Mouse (Mus musculus): Measurements from ENCODE around the gene Fbxo7. TPM values are rescaled to one million over a fixed set of nuclear protein-coding genes. Genes with fewer than 3 reads are reported as not detected.
A peak's percentile ranks its signal among the peaks of the same experiment; 100 is the strongest.

The Fbxo7 gene
- total and polyA plus RNA-seq, 3 experiments, result 16.9 to 65.0 (median 44.6) TPM

GRCm38 (mm10) chr10:86093109-86094035 is 71.6 kb downstream of the Fbxo7 start:
- H3K4me3 ChIP-seq (ENCODE audit: low read depth, low read length), result no peak overlapping the region
- no peaks in the 10 kb centered on the region for H3K9me3 ChIP-seq (replicated peaks)
- DNase-seq (ENCODE audit: low spot score) (no peak), ATAC-seq (ENCODE audit: extremely low read depth, insufficient number of reproducible peaks, low FRiP score, poor library complexity, severe bottlenecking) (peak; percentile 54)
- H3K36me3 ChIP-seq (replicated peaks), result no peaks in the 10 kb centered on the region
- TF ChIP-seq TAL1 (conservative IDR thresholded peaks at IDR 0.05; ENCODE audit: low read depth, low read length) (peak; percentile 56), POLR2AphosphoS5 (IDR thresholded peaks at IDR 0.05; ENCODE audit: insufficient replicate concordance, low read depth, low read length) (no peak)
- peaks cover 42% of the 10 kb centered on the region for H3K4me1 ChIP-seq (ENCODE audit: insufficient read depth, low read depth, low read length)
- H3K27me3 ChIP-seq (ENCODE audit: insufficient read depth, low read length), result peaks cover 14% of the 10 kb centered on the region

- Histone ChIP-seq H3K36me3 (replicated peaks) (no peaks in the 10 kb centered on the region), H3K4me3 (ENCODE audit: low read depth, low read length) (no peak overlapping the region), H3K9me3 (replicated peaks) (no peaks in the 10 kb centered on the region), H3K4me1 (ENCODE audit: insufficient read depth, low read depth, low read length) (peaks cover 17% of the 10 kb centered on the region), H3K27me3 (ENCODE audit: insufficient read depth, low read length) (peaks cover 9% of the 10 kb centered on the region)
- DNase-seq (ENCODE audit: low spot score) (no peak), ATAC-seq (ENCODE audit: extremely low read depth, insufficient number of reproducible peaks, low FRiP score, poor library complexity, severe bottlenecking) (no peak)
- TF ChIP-seq TAL1 (conservative IDR thresholded peaks at IDR 0.05; ENCODE audit: low read depth, low read length) (no peak), POLR2AphosphoS5 (IDR thresholded peaks at IDR 0.05; ENCODE audit: insufficient replicate concordance, low read depth, low read length) (no peak), GATA2 (IDR thresholded peaks at IDR 0.05; ENCODE audit: borderline replicate concordance, low read depth, low read length) (no peak), CTCF (IDR thresholded peaks at IDR 0.05; ENCODE audit: low read depth, low read length) (no peak), GATA1 (IDR thresholded peaks at IDR 0.05; ENCODE audit: borderline replicate concordance, low read length) (no peak)
These were observed 76.6 kb downstream of the Fbxo7 start for GRCm38 (mm10) chr10:86098363-86098762.

- no peak for ATAC-seq (ENCODE audit: extremely low read depth, insufficient number of reproducible peaks, low FRiP score, poor library complexity, severe bottlenecking)
- TF ChIP-seq CTCF (IDR thresholded peaks at IDR 0.05; ENCODE audit: low read depth, low read length) (no peak), GATA2 (IDR thresholded peaks at IDR 0.05; ENCODE audit: borderline replicate concordance, low read depth, low read length) (no peak), TAL1 (conservative IDR thresholded peaks at IDR 0.05; ENCODE audit: low read depth, low read length) (no peak), POLR2AphosphoS5 (IDR thresholded peaks at IDR 0.05; ENCODE audit: insufficient replicate concordance, low read depth, low read length) (no peak), GATA1 (IDR thresholded peaks at IDR 0.05; ENCODE audit: borderline replicate concordance, low read length) (no peak)
These were observed 78.6 kb downstream of the Fbxo7 start for GRCm38 (mm10) chr10:86100281-86100851.

More at GRCm38 (mm10) chr10:86100281-86100851, 78.6 kb downstream of the Fbxo7 start:
- DNase-seq (ENCODE audit: low spot score), result no peak
- Histone ChIP-seq H3K9me3 (replicated peaks) (no peaks in the 10 kb centered on the region), H3K4me3 (ENCODE audit: low read depth, low read length) (no peak overlapping the region), H3K27me3 (ENCODE audit: insufficient read depth, low read length) (peaks cover 7% of the 10 kb centered on the region), H3K4me1 (ENCODE audit: insufficient read depth, low read depth, low read length) (peaks cover 7% of the 10 kb centered on the region), H3K36me3 (replicated peaks) (no peaks in the 10 kb centered on the region)

Other genes starting within 250 kb of the Fbxo7 start
- gene Pwp1, start 192.5 kb upstream of the Fbxo7 start, total RNA-seq (2014; fragmentation: Nextera tagmentation), result 60.8 and 70.4 TPM in 2 replicates
- 49.0 and 56.3 TPM in 2 replicates for gene Pwp1, start 192.5 kb upstream of the Fbxo7 start, total RNA-seq (2017)
- gene Pwp1, start 192.5 kb upstream of the Fbxo7 start, polyA plus RNA-seq (2012), result 22.7 and 26.4 TPM in 2 replicates
- 39.1 and 41.2 TPM in 2 replicates for gene Prdm4, start 104.8 kb upstream of the Fbxo7 start, total RNA-seq (2014; fragmentation: Nextera tagmentation)
- gene Prdm4, start 104.8 kb upstream of the Fbxo7 start, total RNA-seq (2017), result 32.6 and 42.3 TPM in 2 replicates
- 10.4 and 14.3 TPM in 2 replicates for gene Prdm4, start 104.8 kb upstream of the Fbxo7 start, polyA plus RNA-seq (2012)
- gene Ascl4, start 94.3 kb upstream of the Fbxo7 start, total RNA-seq (2014; fragmentation: Nextera tagmentation), result not detected in 2 replicates
- 0.11 and 0.17 TPM in 2 replicates for gene Ascl4, start 94.3 kb upstream of the Fbxo7 start, total RNA-seq (2017)
- not detected in 2 replicates for gene Ascl4, start 94.3 kb upstream of the Fbxo7 start, polyA plus RNA-seq (2012)
- 48.7 and 51.1 TPM in 2 replicates for gene Rtcb, start 64.1 kb upstream of the Fbxo7 start, total RNA-seq (2014; fragmentation: Nextera tagmentation)
- 140 and 146 TPM in 2 replicates for gene Rtcb, start 64.1 kb upstream of the Fbxo7 start, total RNA-seq (2017)
- gene Rtcb, start 64.1 kb upstream of the Fbxo7 start, polyA plus RNA-seq (2012), result 49.4 and 69.1 TPM in 2 replicates
- not detected in 2 replicates for gene Bpifc, start 10.1 kb upstream of the Fbxo7 start, total RNA-seq (2014; fragmentation: Nextera tagmentation)
- gene Bpifc, start 10.1 kb upstream of the Fbxo7 start, total RNA-seq (2017), result not detected in 2 replicates
- not detected in 2 replicates for gene Bpifc, start 10.1 kb upstream of the Fbxo7 start, polyA plus RNA-seq (2012)

Data from G1E (cell line).